Mouse (Mus musculus): ENCODE measurements around the gene Pgam2.
"Not testable (repeated sequence)": the region's sequence is repeated elsewhere in the genome, so short reads cannot be mapped to it uniquely, and the experiment has no call there.

Pgam2 gene

DNA sequence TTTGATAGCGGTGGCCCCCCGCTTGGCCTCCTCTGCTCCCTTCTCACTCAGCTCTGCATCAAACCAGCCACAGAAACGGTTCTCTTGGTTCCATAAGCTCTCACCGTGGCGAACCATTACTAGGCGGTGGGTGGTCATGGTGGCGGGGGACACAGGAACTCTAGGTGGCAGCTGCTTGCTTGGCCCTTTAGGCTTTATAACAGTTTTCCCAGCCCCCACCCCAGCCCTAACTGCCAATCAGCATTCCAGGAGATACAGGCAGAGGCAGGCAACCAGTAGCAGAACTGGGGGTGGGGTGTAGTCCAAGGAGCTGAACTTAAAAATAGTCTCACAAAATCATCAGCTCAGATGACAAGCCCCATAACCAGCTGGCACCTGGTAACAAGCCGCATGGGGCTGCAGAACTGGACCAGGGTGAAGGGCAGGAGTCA lies at the start of gene Pgam2:
Gene Pgam2 (minus strand): TSS at position 183 of the 431 bp plus-strand sequence.
- DNase-seq (ENCODE audit: low spot score in 2 of 2) = no peak

DNA sequence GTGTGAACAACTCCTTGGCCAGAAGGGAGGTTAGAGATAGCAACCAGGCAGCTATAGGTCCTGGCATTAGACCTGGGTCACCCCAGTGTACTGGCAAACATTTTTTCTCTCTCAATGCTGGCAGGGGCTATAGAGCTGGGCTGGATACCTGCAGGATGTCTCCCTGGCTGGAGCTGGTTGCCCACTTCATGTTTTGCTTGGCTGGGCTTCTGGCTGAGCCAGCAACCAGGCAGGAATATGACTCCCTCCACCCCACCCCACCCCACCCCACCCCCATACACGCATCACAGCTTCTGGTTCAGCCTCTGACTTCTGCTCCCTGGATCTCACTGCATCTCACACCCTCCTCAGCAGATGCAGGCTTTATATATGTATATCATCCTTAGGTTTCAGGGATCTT lies 48.8 kb upstream of the Pgam2 start:
- no peak for DNase-seq (ENCODE audit: low spot score in 2 of 2)

DNA sequence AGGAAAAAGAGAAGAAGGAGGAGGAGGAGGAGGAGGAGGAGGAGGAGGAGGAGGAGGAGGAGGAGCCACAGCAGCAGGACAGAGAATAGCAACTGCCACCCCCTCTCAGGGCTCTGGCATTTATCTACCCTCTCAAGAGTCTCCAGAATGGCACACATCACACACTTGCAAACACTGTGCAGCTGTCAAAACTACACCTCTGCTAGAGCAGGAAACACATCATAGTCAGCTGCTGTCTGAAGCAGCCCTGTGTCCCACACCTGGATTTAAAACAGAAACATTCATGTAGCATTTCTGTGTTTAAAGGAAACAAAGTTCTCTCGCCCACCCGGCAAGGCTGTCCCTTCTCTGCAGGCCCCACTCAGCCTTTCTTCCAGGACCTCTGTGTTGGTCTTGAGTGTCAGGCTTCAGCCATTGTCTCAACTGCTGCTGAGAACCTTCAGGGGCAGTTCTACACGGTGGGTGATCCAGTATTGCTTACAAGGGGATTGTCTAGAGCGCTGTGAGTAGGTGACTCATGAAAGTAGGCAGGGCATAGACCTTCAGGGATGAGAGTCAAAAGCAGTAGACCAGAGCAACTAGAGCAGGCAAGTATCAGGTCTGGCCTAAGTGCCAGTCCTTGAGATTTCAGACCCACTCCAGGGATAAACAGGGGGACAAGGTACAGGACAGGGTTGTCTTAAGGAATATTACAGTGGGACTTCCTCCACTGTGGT lies 47.6 kb upstream of the Pgam2 start:
- no peak for DNase-seq (ENCODE audit: low spot score in 2 of 2)

DNA sequence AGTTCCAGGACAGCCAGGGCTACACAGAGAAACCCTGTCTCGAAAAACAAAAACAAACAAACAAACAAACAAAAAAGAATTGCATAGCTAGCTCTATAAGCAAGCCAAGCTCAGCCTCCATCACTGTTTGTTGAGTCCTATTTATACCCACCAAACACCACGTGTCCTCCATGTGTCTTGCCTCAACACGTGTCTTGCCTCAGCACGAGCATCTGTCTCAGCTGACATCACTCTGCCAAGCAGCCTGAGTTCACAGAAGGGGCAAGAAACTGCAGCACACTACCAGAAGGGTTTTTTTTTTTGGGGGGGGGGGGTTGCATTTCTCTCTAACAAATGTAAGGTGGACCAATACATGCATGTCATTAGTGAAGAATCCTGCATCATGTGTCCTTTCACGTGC lies 46.9 kb upstream of the Pgam2 start:
- DNase-seq (ENCODE audit: low spot score in 2 of 2) = no peak

DNA sequence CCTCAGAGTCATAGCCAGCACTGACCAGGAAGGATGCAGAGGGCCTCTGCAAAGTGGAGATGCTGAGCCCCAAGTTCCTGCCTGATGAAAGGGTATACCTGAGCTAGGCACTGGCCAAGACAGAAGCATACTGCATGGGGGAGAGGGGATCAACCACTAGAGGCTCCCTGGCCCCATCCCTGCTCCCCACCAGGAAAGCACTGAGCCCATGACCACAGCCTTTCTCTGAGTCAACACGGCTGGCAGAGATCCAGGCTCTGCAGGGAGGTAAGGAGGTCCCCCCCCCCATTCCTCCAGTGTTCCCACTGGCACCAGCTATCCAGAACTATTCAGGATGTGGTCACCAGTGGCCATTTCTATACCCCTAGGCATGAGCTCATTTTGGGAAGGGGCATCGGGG lies 45.8 kb upstream of the Pgam2 start:
- no peak for DNase-seq (ENCODE audit: low spot score in 2 of 2)

DNA sequence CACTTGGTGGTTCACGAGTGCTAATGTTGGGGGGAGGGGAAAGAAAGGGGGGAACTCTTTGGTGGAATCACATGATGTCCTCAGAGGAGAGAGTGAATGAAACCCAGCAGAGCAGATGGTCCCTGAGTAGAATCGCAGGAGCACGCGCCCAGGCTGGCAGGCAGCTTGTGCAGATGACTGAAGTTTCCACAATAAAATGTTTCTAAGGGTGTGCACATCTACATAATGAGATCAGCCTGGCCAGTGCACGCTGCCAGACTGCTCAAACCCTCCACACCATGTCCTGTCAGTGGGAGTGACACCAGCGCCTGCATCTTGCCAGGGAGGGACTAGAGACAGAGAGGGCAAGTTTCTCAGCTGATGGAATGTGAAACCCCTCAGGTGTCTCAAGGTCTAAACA lies 45.2 kb upstream of the Pgam2 start:
- no peak for DNase-seq (ENCODE audit: low spot score in 2 of 2)

DNA sequence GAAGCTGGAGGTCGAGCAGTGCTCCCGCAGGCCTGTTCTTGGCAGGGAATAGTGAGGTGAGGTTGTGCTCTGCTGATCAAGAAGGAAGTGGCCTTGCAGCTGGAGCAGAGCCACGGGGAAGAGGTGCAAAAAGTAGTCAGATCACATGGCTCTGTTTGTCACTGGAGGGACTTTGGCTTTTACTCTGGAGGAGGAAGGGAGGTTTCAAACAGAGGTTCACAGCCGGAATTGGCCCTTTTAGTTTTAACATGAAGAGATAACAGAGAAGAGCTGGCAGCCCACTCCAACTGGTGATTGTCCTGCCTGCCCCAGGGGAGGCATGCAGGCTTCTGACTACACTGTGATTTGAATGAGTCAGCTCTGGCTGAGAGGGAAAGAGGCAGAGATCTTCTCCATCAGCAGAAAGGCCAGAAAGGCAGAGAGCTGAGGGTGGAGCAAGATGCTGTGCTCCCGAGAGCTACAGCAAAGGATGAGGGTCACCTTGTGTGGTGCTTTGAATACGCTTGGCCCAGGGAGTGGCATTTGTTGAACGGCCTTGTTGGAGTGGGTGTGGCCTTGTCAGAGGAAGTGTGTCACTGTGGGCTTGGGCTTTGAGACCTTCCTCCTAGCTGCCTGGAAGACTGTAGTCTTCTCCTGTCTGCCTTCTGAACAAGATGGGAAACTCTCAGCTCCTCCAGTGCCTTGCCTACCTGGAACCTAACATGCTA lies 43.3 kb upstream of the Pgam2 start:
- no peak for DNase-seq (ENCODE audit: low spot score in 2 of 2)

DNA sequence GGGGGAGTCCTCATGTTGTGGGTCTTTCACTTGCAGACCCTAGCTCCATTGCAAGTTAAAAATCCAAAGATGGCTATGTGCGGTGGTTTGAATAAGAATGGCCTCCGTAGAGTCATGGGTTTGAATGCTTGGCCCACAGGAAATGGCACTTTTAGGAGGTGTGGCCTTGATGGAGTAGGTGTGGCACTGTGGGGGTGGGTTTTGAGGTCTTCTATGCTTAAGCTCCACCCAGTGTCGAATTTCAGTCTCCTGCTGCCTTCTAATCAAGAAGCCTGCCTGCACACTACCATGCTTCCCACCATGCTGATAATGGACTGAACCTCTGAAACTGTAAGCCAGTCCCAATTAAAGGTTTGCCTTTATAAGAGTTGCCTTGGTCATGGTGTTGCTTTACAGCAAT lies 39.6 kb upstream of the Pgam2 start:
- DNase-seq (ENCODE audit: low spot score in 2 of 2) = no peak

DNA sequence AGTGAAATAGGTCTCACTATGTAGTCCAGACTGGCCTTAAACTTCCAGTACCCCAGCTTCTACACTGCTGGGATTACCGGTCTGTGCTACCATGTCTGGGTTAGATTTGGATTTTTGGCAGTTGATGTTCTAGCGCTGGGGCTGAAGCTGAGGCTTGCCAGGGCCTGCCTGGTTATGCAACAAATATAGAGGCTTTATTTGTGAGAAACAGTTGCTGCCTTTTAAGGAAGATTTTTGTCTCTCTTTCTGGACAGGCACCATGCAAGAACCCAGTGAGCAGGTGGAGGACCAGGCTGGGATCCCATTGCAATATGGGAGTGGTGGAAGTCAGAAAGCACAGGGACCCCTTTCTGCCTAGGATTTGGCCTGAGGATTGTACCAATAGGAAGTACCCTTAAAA lies 38.2 kb upstream of the Pgam2 start:
- DNase-seq (ENCODE audit: low spot score in 2 of 2) = no peak

DNA sequence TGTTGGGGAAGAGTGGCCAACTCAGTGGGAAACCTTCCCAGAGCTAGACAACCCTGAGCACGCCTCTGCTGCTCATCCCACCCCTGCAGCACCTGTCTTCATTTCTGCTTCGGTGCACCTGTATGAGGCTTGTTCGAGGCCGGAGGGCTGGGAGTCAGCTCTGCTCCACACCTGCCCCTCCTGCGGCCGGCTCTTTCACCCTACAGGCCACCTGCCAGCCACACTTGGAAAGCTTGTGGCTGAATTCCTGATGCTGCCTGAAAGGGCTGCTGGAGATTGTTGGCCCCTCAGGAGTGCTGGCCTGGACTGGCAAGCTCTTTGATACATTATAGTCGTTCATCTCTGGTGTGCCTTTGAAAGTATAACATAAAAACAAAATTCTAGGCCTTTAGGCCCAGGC lies 36.8 kb upstream of the Pgam2 start:
- DNase-seq (ENCODE audit: low spot score in 2 of 2) = no peak

DNA sequence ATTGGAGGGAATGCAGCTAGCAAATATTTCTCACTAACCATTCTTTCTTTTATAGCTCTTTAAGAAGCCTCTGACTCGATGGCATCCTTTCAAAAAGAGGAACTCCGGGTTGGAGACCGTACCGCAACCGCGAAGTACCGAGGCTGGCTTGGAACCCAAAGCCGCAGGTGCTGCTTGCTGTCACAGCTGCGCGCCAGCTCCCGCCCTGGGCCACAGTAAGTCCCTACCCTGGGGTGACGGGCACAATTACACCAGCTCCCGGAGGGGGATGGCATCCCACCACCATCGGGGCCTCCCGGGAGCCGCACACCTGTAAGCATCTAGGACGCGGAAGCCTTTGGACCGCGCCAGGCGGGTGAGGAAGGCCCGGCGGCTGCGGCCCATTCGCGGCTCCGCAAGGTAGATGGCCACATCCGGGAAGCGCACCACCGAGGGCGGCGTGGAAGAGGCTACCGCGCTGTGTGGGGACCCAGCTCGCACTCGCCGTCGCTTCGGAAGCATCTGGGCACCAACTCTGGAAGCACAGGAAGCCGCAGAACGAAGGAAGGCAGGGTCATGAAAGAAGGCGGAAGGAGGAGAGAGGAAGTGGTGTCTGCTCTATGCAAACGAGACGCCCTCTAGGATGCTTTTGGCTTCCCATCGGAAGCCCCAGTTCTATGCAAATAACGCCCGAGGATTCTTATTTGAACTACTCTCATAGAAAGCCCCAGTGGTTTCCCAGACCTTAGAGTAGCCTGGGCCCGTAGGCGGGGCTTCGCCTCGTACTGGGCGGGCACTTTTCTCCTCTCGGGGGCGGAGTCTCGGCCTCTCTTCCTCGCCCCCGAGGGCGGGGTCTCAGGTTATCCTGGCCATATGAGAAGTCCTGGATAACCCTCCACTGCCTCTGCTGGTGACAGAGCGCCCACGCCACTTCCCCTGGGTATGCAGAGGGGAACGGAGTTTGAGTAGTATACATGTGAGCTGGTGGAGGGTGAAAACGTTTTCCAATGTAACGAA lies 34.0 kb upstream of the Pgam2 start, which contains the start of gene Polm:
Gene Polm (minus strand): TSS at position 766 of the 996 bp plus-strand sequence.
- peak; percentile 74 to 90 for DNase-seq (ENCODE audit: low spot score in 2 of 2)

DNA sequence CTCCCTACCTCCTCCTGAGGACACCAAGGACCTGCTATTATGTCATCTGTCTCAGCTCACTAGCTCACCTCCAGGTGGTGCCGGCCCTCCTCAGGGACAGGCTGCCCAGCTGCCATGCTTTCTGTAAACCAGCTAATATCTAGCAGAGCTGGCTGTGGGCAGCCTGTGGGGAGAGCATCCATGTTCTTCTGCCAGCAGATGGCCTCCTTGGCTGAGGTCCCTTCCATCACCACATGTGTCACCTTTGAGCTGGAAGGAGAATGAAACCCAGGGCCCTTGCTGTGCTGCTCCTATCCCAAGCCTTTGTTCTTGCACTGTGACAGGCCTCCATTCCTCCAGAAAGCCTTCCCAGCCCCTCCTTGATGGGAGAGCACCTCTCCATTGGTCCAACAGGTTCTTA lies 32.6 kb upstream of the Pgam2 start:
- peak in 1 of 2 experiments; percentile 60 for DNase-seq (ENCODE audit: low spot score in 2 of 2)

DNA sequence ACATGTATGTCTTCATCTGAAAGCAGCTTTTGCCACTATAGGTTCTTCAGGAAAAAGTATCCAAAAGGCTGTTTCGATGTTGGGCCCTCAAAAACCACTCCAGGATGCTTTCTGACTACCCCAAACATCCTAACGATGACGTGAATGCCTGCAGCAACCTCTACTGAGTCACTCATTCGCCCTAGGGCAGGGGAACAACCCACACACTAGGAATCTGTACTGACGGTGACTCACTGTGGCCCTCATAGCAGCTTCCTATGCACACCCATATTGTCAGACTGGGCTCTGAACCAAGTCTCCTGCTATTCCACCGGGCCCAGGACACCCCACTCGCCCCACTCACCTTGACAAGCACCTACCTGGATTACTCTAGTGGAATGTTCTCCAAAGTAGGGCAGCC lies 31.5 kb upstream of the Pgam2 start:
- DNase-seq (ENCODE audit: low spot score in 2 of 2) = no peak

DNA sequence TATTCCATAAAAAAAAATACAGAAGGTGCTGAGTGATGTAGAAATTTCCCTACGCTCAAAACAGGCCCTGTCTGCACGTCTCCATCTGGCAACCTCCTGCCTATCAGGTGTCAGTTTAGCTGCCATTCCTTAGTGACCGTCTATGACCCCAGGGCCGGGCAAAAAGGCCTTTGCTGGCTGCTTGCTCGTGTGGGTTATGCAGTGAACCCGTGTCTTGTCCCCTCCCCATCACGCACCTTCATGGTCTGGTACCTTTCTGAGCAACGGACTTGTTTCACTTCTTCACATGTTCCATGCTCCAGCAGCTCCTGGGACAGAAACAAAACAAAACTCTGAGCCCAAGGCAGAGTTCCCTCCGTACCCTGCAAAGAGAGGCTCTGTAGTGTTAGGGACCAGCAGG lies 31.0 kb upstream of the Pgam2 start:
- no peak for DNase-seq (ENCODE audit: low spot score in 2 of 2)

DNA sequence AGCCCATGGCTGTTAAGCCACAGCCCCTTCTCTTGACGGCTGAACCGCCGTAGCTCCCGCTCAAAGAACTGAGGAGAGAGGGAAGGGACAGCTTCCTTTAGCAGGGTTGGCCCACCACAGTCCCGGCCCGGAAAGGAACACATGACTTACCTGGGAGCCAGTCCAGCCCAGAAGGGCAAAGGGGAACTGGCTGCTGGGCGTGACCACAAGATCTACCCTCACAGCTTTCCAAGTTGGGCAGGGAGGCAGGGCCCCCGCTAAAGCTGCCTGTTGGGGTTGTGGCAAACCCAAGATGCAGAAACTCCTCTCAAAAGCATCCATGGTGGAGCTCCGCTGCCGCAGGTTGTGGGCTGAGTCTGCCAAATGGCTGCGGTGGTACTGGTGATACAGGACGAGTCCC lies 25.8 kb upstream of the Pgam2 start:
- DNase-seq (ENCODE audit: low spot score in 2 of 2) = no peak

DNA sequence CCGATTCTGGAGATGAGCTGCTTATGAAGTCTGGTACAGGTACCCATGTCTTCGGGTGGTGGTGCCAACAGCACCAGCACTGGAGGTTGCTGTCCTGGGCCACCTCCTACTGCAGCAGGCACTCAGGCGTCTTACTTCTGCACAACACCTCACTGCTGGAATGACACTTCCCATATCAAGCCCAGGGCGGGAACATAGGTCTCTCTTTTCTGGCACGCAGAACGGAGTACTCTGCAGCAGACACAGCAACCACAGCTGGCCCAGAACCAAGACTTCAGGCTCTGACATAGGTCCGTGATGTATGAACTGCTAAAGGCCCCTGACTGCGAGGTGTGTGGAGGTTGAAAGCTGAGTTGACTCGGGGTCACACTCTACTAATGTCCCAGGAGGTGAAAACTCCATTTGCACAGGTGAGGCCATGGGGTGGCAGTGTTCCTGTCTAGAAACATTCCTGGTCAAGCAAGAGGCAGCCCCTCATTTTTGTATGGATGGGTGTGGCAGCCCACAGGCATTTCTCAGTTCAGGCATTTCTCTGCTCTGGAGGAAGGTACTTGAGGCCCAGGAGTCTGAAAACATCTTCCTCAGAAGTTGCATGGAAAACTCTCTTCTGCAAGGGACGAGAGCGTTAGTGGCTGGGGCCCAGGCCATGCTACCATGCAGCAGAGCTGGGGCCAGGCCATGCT lies 25.1 kb upstream of the Pgam2 start:
- DNase-seq (ENCODE audit: low spot score in 2 of 2) = no peak

DNA sequence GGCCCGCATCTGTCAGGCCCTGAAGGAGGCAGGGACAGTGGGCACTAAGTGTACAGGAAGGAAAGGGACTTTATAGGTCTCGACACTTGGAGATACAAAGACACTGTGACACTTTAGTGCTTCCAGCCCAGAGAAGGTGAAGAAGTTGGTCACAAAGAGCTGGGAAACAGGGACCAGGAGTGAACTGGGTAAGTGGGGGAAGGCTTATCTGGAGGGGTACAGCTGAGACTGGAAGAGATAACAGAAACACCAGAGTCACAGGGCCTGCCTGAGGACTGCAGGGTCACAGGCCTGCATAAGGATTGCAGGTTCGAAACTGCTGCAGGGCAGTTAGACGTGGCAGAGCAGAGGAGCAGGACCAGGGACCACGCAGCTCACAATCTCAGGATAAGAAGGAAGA lies 24.4 kb upstream of the Pgam2 start:
- DNase-seq (ENCODE audit: low spot score in 2 of 2) = no peak

DNA sequence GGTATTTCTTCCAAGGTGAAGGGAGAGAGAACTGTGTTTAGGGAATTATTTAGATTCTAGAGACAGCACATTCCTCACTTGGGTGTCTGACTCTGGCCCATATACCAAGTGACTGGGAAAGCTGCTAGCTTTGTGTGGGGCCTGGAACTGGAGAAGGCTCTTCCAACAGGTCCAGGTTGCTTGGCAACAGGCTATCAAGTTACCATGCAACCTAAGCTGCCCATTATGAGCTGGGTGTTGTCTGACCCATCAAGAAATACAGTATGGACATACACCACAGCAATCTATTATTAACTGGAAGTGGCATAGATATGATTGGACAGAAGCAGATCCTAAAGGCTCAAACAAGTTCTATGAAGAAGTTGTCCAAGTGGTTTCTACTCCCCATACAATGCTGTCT lies 21.9 kb upstream of the Pgam2 start:
- no peak for DNase-seq (ENCODE audit: low spot score in 2 of 2)

DNA sequence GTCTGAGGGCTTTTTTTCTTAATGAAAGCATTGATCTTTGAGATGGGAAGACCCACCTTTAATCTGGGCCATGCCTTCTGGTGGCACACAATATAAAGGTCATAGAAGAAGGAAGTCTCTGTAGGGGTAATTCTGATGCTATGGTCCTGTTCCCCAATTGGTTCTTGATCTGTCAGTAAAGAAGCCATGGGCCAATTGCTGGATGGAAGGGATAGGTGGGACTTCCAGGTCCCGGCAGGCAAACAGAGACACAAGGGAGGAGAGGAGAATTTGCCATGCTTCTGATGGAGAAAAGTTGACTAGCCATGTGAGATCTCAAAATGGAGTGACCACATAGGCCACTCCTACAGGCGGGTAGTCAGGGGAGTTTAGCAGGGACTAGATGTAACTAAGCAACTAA lies 15.7 kb upstream of the Pgam2 start:
- no peak for DNase-seq (ENCODE audit: low spot score in 2 of 2)

DNA sequence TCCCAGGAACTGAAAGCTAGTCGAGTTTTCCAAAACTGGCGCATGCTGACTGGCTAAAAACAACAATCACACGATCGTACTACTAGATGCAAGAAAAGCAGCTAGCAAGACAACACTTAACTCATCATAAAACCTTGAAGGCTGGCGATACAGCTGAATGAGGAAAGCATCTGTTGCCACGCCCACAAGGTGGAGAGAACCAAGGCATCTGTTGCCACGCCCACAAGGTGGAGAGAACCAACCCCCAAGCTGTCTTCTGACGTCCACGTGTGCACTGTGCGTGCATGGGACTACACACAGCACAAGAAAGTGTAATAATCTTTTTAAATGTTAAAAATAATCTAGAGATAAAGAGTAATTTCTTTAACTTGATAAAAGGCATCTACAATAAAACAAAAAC lies 9.8 kb upstream of the Pgam2 start:
- no peak for DNase-seq (ENCODE audit: low spot score in 2 of 2)

DNA sequence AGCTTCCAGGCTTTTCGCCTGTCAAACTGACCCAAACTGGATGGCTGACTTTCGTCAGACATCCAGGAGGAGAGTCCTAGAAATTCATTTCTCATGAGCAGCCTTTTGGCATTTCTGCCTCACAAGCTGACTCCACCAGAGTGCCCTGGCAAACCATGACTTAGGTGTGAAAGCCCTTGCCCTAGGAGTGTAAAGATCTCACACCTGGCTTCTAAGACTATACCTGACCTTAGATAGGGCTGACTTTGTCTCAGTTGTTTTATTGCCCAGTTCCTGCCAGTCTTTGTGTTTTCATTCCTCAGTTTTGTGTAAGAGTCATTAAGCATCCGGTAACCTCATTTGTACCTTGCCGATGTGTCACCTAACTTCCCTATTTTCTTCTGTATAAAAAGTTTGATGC lies 6.0 kb upstream of the Pgam2 start:
- not testable (repeated sequence) for DNase-seq (ENCODE audit: low spot score in 2 of 2)

DNA sequence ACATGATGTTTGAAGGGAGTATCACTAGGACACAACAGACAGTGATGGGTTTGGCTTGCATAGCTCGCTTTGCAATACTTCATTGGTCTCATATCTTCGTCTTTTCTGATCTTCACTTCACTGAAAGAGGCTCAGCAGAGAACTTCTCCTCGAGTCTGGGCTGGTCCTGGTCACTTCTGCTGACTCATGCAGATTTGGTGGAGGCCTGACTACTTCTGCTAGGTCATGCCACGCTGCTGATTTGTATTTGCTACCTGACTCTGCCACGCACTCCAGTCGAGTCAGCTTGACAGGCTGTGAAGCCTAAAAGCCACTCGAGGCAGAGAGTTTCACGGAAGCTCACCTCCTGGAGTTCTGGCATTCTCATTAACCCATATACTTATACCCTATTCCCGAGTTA lies 4.4 kb upstream of the Pgam2 start:
- no peak for DNase-seq (ENCODE audit: low spot score in 2 of 2)

Data from cerebellum, postnatal 4 days (tissue).